Mouse (Mus musculus): ENCODE data around the gene Ube2j2. TPM values are rescaled to one million over a fixed set of nuclear protein-coding genes. Genes with fewer than 3 reads are reported as not detected.

The Ube2j2 gene
- total RNA-seq, 2 experiments from 2014 or later = 84.9 to 93.8 TPM

Small RNA genes lying within 50 kb of the gene (microRNA-seq; reads per million reads assigned to microRNA genes)
- gene Gm22991 = not detected

Other genes starting within 250 kb of the Ube2j2 start
- 10 to 100 TPM; 20.2 to 22.2 TPM for gene Fndc10, start 249.5 kb upstream of the Ube2j2 start, total RNA-seq (2021)
- 10 to 100 TPM; 82.3 to 85.4 TPM for gene Ssu72, start 239.0 kb upstream of the Ube2j2 start, total RNA-seq (2021)
- 10 to 100 TPM; 63.6 to 68.8 TPM for gene Tmem240, start 209.0 kb upstream of the Ube2j2 start, total RNA-seq (2021)
- gene Atad3a, start 182.7 kb upstream of the Ube2j2 start, total RNA-seq (2021) = 10 to 100 TPM; 56.0 to 57.9 TPM
- gene Vwa1, start 169.1 kb upstream of the Ube2j2 start, total RNA-seq (2021) = 10 to 100 TPM; 14.6 to 19.3 TPM
- 1 to 10 TPM; 3.0 to 5.4 TPM for gene Tmem88b, start 158.0 kb upstream of the Ube2j2 start, total RNA-seq (2021)
- not detected for gene Ankrd65, start 153.4 kb upstream of the Ube2j2 start, total RNA-seq (2021)
- 100 to 1,000 TPM; 103 to 111 TPM for gene Mrpl20, start 141.0 kb upstream of the Ube2j2 start, total RNA-seq (2021)
- 10 to 100 TPM; 68.7 to 71.2 TPM for gene Ccnl2, start 131.3 kb upstream of the Ube2j2 start, total RNA-seq (2021)
- gene Aurkaip1, start 112.6 kb upstream of the Ube2j2 start, total RNA-seq (2021) = 10 to 100 TPM; 81.6 to 82.6 TPM
- gene Mxra8, start 104.2 kb upstream of the Ube2j2 start, total RNA-seq (2021) = 10 to 100 TPM; 10.6 to 14.1 TPM
- 10 to 100 TPM; 70.6 to 74.2 TPM for gene Dvl1, start 96.4 kb upstream of the Ube2j2 start, total RNA-seq (2021)
- gene Tas1r3, start 80.5 kb upstream of the Ube2j2 start, total RNA-seq (2021) = under 1 TPM; 0.13 to 0.22 TPM
- 10 to 100 TPM; 29.6 to 30.8 TPM for gene Cptp, start 74.4 kb upstream of the Ube2j2 start, total RNA-seq (2021)
- 10 to 100 TPM; 38.3 to 39.8 TPM for gene Ints11, start 74.3 kb upstream of the Ube2j2 start, total RNA-seq (2021)
- 10 to 100 TPM; 66.0 to 71.2 TPM for gene Pusl1, start 52.0 kb upstream of the Ube2j2 start, total RNA-seq (2021)
- gene Acap3, start 52.0 kb upstream of the Ube2j2 start, total RNA-seq (2021) = 100 to 1,000 TPM; 144 to 146 TPM
- 10 to 100 TPM; 19.2 to 20.9 TPM for gene C1qtnf12, start 18.5 kb downstream of the Ube2j2 start, total RNA-seq (2021)
- gene B3galt6, start 48.8 kb downstream of the Ube2j2 start, total RNA-seq (2021) = 10 to 100 TPM; 11.4 to 11.8 TPM
- 100 to 1,000 TPM; 136 to 139 TPM for gene Sdf4, start 49.0 kb downstream of the Ube2j2 start, total RNA-seq (2021)
- gene Tnfrsf4, start 70.0 kb downstream of the Ube2j2 start, total RNA-seq (2021) = 1 to 10 TPM in 1 of 2 experiments, under 1 TPM in 1; 0.32 to 1.4 TPM
- not detected for gene Tnfrsf18, start 82.3 kb downstream of the Ube2j2 start, total RNA-seq (2021)
- gene Ttll10, start 115.6 kb downstream of the Ube2j2 start, total RNA-seq (2021) = not detected
- 10 to 100 TPM; 26.5 to 27.9 TPM for gene 9430015G10Rik, start 166.2 kb downstream of the Ube2j2 start, total RNA-seq (2021)
- gene Rnf223, start 186.7 kb downstream of the Ube2j2 start, total RNA-seq (2021) = under 1 TPM; 0.22 to 0.34 TPM

Data from left cerebral cortex, postnatal 10 days (tissue).